Mouse (Mus musculus): ENCODE measurements around the gene Bmp10. TPM values are rescaled to one million over a fixed set of nuclear protein-coding genes. Genes with fewer than 3 reads are reported as not detected.

Bmp10 gene
- total and polyA plus RNA-seq, 3 experiments: not detected

Other genes with a start within 250 kb of the Bmp10 start
- gene Antxr1, start 93.2 kb upstream of the Bmp10 start, total RNA-seq (2012; rRNA removed): not detected in 2 replicates
- under 1 TPM in 1 of 2 experiments, not detected in 1; 0.10 TPM for gene Antxr1, start 93.2 kb upstream of the Bmp10 start, polyA plus RNA-seq (2012; ENCODE audit: insufficient read depth in 1 of 2, insufficient read length in 2 of 2, low read depth in 1 of 2, low replicate concordance in 2 of 2, missing spikeins in 1 of 2)
- not detected in 2 replicates for gene Gkn1, start 78.1 kb upstream of the Bmp10 start, total RNA-seq (2012; rRNA removed)
- gene Gkn1, start 78.1 kb upstream of the Bmp10 start, polyA plus RNA-seq (2012; ENCODE audit: insufficient read depth in 1 of 2, insufficient read length in 2 of 2, low read depth in 1 of 2, low replicate concordance in 2 of 2, missing spikeins in 1 of 2): not detected
- not detected in 2 replicates for gene Gkn2, start 55.6 kb upstream of the Bmp10 start, total RNA-seq (2012; rRNA removed)
- gene Gkn2, start 55.6 kb upstream of the Bmp10 start, polyA plus RNA-seq (2012; ENCODE audit: insufficient read depth in 1 of 2, insufficient read length in 2 of 2, low read depth in 1 of 2, low replicate concordance in 2 of 2, missing spikeins in 1 of 2): not detected
- gene Gkn3, start 40.1 kb upstream of the Bmp10 start, total RNA-seq (2012; rRNA removed): not detected in 2 replicates
- gene Gkn3, start 40.1 kb upstream of the Bmp10 start, polyA plus RNA-seq (2012; ENCODE audit: insufficient read depth in 1 of 2, insufficient read length in 2 of 2, low read depth in 1 of 2, low replicate concordance in 2 of 2, missing spikeins in 1 of 2): under 1 TPM in 1 of 2 experiments, not detected in 1; 0.36 TPM
- gene Arhgap25, start 104.3 kb downstream of the Bmp10 start, total RNA-seq (2012; rRNA removed): 3.4 and 3.5 TPM in 2 replicates
- gene Arhgap25, start 104.3 kb downstream of the Bmp10 start, polyA plus RNA-seq (2012; ENCODE audit: insufficient read depth in 1 of 2, insufficient read length in 2 of 2, low read depth in 1 of 2, low replicate concordance in 2 of 2, missing spikeins in 1 of 2): 1 to 10 TPM in 1 of 2 experiments, not detected in 1; 5.2 TPM
- 1.3 and 1.4 TPM in 2 replicates for gene Prokr1, start 161.7 kb downstream of the Bmp10 start, total RNA-seq (2012; rRNA removed)
- 1 to 10 TPM in 1 of 2 experiments, not detected in 1; 1.4 TPM for gene Prokr1, start 161.7 kb downstream of the Bmp10 start, polyA plus RNA-seq (2012; ENCODE audit: insufficient read depth in 1 of 2, insufficient read length in 2 of 2, low read depth in 1 of 2, low replicate concordance in 2 of 2, missing spikeins in 1 of 2)
- gene Aplf, start 243.2 kb downstream of the Bmp10 start, total RNA-seq (2012; rRNA removed): 12.6 and 14.5 TPM in 2 replicates
- gene Aplf, start 243.2 kb downstream of the Bmp10 start, polyA plus RNA-seq (2012; ENCODE audit: insufficient read depth in 1 of 2, insufficient read length in 2 of 2, low read depth in 1 of 2, low replicate concordance in 2 of 2, missing spikeins in 1 of 2): 10 to 100 TPM in 1 of 2 experiments, not detected in 1; 20.3 TPM

Data from MEL (cell line).